Mouse (Mus musculus): ENCODE measurements around the gene Aqp7. TPM values are rescaled to one million over a fixed set of nuclear protein-coding genes. Genes with fewer than 3 reads are reported as not detected.

The Aqp7 gene
- polyA plus RNA-seq, 1 experiment from 2014 or later = not detected

- Histone ChIP-seq H3K36me3 (ENCODE audit: control insufficient read depth, insufficient read depth, low read length) (peaks cover 28% of the 10 kb centered on the region), H3K9ac (ENCODE audit: low read length) (no peak overlapping the region), H3K27me3 (ENCODE audit: control insufficient read depth, insufficient read depth, low read length) (no peaks in the 10 kb centered on the region), H3K4me1 (ENCODE audit: control insufficient read depth, insufficient read depth, low read length) (no peaks in the 10 kb centered on the region), H3K27ac (ENCODE audit: low read depth, low read length) (no peak overlapping the region), H3K4me2 (no peak overlapping the region), H3K9me3 (ENCODE audit: control insufficient read depth, low read length) (no peaks in the 10 kb centered on the region), H3K4me3 (ENCODE audit: low read depth, low read length) (no peak overlapping the region)
- 92% methylated on average over 4 of the region's 4 CpGs for WGBS
- ATAC-seq (ENCODE audit: low FRiP score) (no peak), DNase-seq (ENCODE audit: low spot score, missing footprints) (no peak)
Measured at GRCm38 (mm10) chr4:40997916-40998315, 50.0 kb downstream of the Aqp7 start.

GRCm38 (mm10) chr4:40996302-40996701 lies 51.6 kb downstream of the Aqp7 start:
- peaks cover 29% of the 10 kb centered on the region for H3K36me3 ChIP-seq (ENCODE audit: control insufficient read depth, insufficient read depth, low read length)

GRCm38 (mm10) chr4:40989633-40990032 lies 58.3 kb downstream of the Aqp7 start:
- Histone ChIP-seq H3K4me2 (no peak overlapping the region), H3K27me3 (ENCODE audit: control insufficient read depth, insufficient read depth, low read length) (no peaks in the 10 kb centered on the region), H3K36me3 (ENCODE audit: control insufficient read depth, insufficient read depth, low read length) (peaks cover 33% of the 10 kb centered on the region), H3K9ac (ENCODE audit: low read length) (no peak overlapping the region), H3K27ac (ENCODE audit: low read depth, low read length) (no peak overlapping the region), H3K4me3 (ENCODE audit: low read depth, low read length) (no peak overlapping the region), H3K9me3 (ENCODE audit: control insufficient read depth, low read length) (no peaks in the 10 kb centered on the region), H3K4me1 (ENCODE audit: control insufficient read depth, insufficient read depth, low read length) (no peaks in the 10 kb centered on the region)
- DNase-seq (ENCODE audit: low spot score, missing footprints) (peak; percentile 61), ATAC-seq (ENCODE audit: low FRiP score) (no peak)
- 80% methylated on average over 6 of the region's 6 CpGs for WGBS

More at GRCm38 (mm10) chr4:40996302-40996701, 51.6 kb downstream of the Aqp7 start:
- DNase-seq (ENCODE audit: low spot score, missing footprints) (no peak), ATAC-seq (ENCODE audit: low FRiP score) (no peak)
- Histone ChIP-seq H3K9ac (ENCODE audit: low read length) (no peak overlapping the region), H3K9me3 (ENCODE audit: control insufficient read depth, low read length) (no peaks in the 10 kb centered on the region), H3K4me3 (ENCODE audit: low read depth, low read length) (no peak overlapping the region), H3K4me2 (no peak overlapping the region), H3K27ac (ENCODE audit: low read depth, low read length) (no peak overlapping the region), H3K27me3 (ENCODE audit: control insufficient read depth, insufficient read depth, low read length) (no peaks in the 10 kb centered on the region), H3K4me1 (ENCODE audit: control insufficient read depth, insufficient read depth, low read length) (no peaks in the 10 kb centered on the region)
- 96% methylated on average over 6 of the region's 6 CpGs for WGBS

GRCm38 (mm10) chr4:40983686-40984085 lies 64.3 kb downstream of the Aqp7 start:
- no peak overlapping the region for H3K9ac ChIP-seq (ENCODE audit: low read length)
- H3K9me3 ChIP-seq (ENCODE audit: control insufficient read depth, low read length) = no peaks in the 10 kb centered on the region
- DNase-seq (ENCODE audit: low spot score, missing footprints) = no peak
- H3K27ac ChIP-seq (ENCODE audit: low read depth, low read length) = no peak overlapping the region
- no peak overlapping the region for H3K4me2 ChIP-seq
- H3K27me3 ChIP-seq (ENCODE audit: control insufficient read depth, insufficient read depth, low read length) = no peaks in the 10 kb centered on the region
- no peak overlapping the region for H3K4me3 ChIP-seq (ENCODE audit: low read depth, low read length)
- ATAC-seq (ENCODE audit: low FRiP score) = no peak
- H3K4me1 ChIP-seq (ENCODE audit: control insufficient read depth, insufficient read depth, low read length) = no peaks in the 10 kb centered on the region
- peaks cover 8% of the 10 kb centered on the region; the same call in 1 of the 2 replicates for H3K36me3 ChIP-seq (ENCODE audit: control insufficient read depth, insufficient read depth, low read length)
- WGBS = 95% methylated on average over 1 of the region's 1 CpGs

Small RNA genes lying within 50 kb of the gene (microRNA-seq; reads per million reads assigned to microRNA genes)
- 4.2 reads per million, percentile 19 among the genes with 10 or more reads in this experiment for gene Mir3094

Other genes with a start within 250 kb of the Aqp7 start
- gene B4galt1, start 194.1 kb downstream of the Aqp7 start, polyA plus RNA-seq (2014; fragmentation: Nextera tagmentation; extraction: Ambion mirVana) = 13.8 and 14.9 TPM in 2 replicates
- gene Spink4, start 128.1 kb downstream of the Aqp7 start, polyA plus RNA-seq (2014; fragmentation: Nextera tagmentation; extraction: Ambion mirVana) = not detected in 2 replicates
- 233 and 247 TPM in 2 replicates for gene Bag1, start 99.8 kb downstream of the Aqp7 start, polyA plus RNA-seq (2014; fragmentation: Nextera tagmentation; extraction: Ambion mirVana)
- gene Chmp5, start 99.7 kb downstream of the Aqp7 start, polyA plus RNA-seq (2014; fragmentation: Nextera tagmentation; extraction: Ambion mirVana) = 159 and 169 TPM in 2 replicates
- gene Nfx1, start 77.2 kb downstream of the Aqp7 start, polyA plus RNA-seq (2014; fragmentation: Nextera tagmentation; extraction: Ambion mirVana) = 89.5 and 94.0 TPM in 2 replicates
- gene Aqp3, start 50.0 kb upstream of the Aqp7 start, polyA plus RNA-seq (2014; fragmentation: Nextera tagmentation; extraction: Ambion mirVana) = 1.3 and 1.6 TPM in 2 replicates
- gene Nol6, start 76.3 kb upstream of the Aqp7 start, polyA plus RNA-seq (2014; fragmentation: Nextera tagmentation; extraction: Ambion mirVana) = 17.6 and 19.1 TPM in 2 replicates
- 95.5 and 99.0 TPM in 2 replicates for gene Ube2r2, start 87.6 kb upstream of the Aqp7 start, polyA plus RNA-seq (2014; fragmentation: Nextera tagmentation; extraction: Ambion mirVana)
- gene Ubap2, start 227.0 kb upstream of the Aqp7 start, polyA plus RNA-seq (2014; fragmentation: Nextera tagmentation; extraction: Ambion mirVana) = 60.5 and 67.0 TPM in 2 replicates